Mouse (Mus musculus) lung, embryonic 14.5 days (tissue): ENCODE measurements around the gene Vwa3b. TPM values are rescaled to one million over a fixed set of nuclear protein-coding genes. Genes with fewer than 3 reads are reported as not detected.

Experiments used
- ATAC-seq: fragments of 200-750 bp; cut with Nextera tagmentation; 2 replicates; pipeline ENCODE4 v1.8.0; 2017; ENCODE audit warnings: mild to moderate bottlenecking, moderate TSS enrichment, moderate library complexity; ENCODE audit not compliant: insufficient read depth
- DNase-seq: peaks from one replicate; pipeline ENCODE4 v3.0.0-alpha.2; 2015
- H3K27ac ChIP-seq: fragments of 300-500 bp; sonication (generic); 2 replicates; pipeline ENCODE4 v1.5.1; 2014; ENCODE audit warnings: low read depth, mild to moderate bottlenecking, moderate library complexity
- H3K27me3 ChIP-seq: fragments of 300-500 bp; sonication (generic); 2 replicates; pipeline ENCODE4 v1.6.1; 2014; ENCODE audit warnings: low read length, control low read depth; ENCODE audit not compliant: insufficient read depth
- H3K36me3 ChIP-seq: fragments of 300-500 bp; sonication (generic); 2 replicates; pipeline ENCODE4 v1.6.1; 2014; ENCODE audit warnings: control low read depth; ENCODE audit not compliant: insufficient read depth
- H3K4me1 ChIP-seq: fragments of 300-500 bp; sonication (generic); 2 replicates; pipeline ENCODE4 v1.6.1; 2014; ENCODE audit warnings: antibody characterized with exemption, control low read depth; ENCODE audit not compliant: insufficient read depth
- H3K4me2 ChIP-seq: fragments of 300-500 bp; sonication (generic); 2 replicates; pipeline ENCODE4 v1.6.1; 2014; ENCODE audit warnings: mild to moderate bottlenecking
- H3K4me3 ChIP-seq: fragments of 300-500 bp; sonication (generic); 2 replicates; pipeline ENCODE4 v1.5.1; 2014; ENCODE audit warnings: low read depth, low read length
- H3K9ac ChIP-seq: fragments of 300-500 bp; sonication (generic); 2 replicates; pipeline ENCODE4 v1.6.1; 2014
- H3K9me3 ChIP-seq: fragments of 300-500 bp; sonication (generic); 2 replicates; pipeline ENCODE4 v1.6.1; 2016; ENCODE audit warnings: low read depth, low read length, control low read depth
- CTCF ChIP-seq: IDR thresholded peaks from 2 replicates; pipeline ENCODE4 v1.5.1; 2016; ENCODE audit warnings: antibody characterized with exemption, low read depth
- WGBS: fragments of 180-500 bp; shearing (Covaris S2); extraction: QIAGEN DNeasy Blood & Tissue Kit; methylation state at CpG from one replicate; pipeline ENCODE4 v1.1.7; 2014; 5-methylcytosine and 5-hydroxymethylcytosine counted together
- polyA plus RNA-seq: library from polyadenylated mRNA; unstranded; fragments of >200 nt; fragmentation: Nextera tagmentation; extraction: Ambion mirVana; gene quantifications from 2 replicates; pipeline ENCODE4 v1.2.1, GENCODE M21; 2014

Gene Vwa3b
- polyA plus RNA-seq, 1 experiment from 2014 or later, result not detected

DNA sequence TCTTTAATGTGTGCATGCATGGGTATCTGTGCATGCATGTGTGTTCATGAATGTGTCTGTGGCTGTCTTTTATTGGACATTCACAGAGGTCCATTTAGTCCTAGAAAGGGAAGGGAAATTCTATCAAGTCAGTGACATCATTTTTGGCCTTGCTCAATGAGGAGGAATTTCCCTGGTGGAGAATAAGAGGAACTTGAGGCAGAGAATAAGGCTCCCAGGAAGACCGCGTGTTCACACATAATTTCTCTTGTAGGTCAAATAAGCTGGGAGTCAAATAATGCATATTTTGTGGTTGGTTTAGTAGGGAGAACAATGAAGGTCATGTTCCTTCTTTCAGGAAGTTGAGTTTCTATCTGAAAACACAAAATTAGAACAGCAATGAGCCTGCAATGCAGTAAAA lies 13.4 kb upstream of the Vwa3b start:
- 78% methylated on average over 2 of the region's 2 CpGs for WGBS
- no peak for ATAC-seq
- no peak for DNase-seq
- peak; percentile 12; the same call in 1 of the 2 replicates for TF ChIP-seq CTCF
- Histone ChIP-seq H3K9ac (no peak overlapping the region), H3K27ac (no peak overlapping the region), H3K36me3 (no peaks in the 10 kb centered on the region), H3K27me3 (no peaks in the 10 kb centered on the region), H3K4me2 (no peak overlapping the region), H3K9me3 (no peaks in the 10 kb centered on the region), H3K4me3 (no peak overlapping the region), H3K4me1 (no peaks in the 10 kb centered on the region)

DNA sequence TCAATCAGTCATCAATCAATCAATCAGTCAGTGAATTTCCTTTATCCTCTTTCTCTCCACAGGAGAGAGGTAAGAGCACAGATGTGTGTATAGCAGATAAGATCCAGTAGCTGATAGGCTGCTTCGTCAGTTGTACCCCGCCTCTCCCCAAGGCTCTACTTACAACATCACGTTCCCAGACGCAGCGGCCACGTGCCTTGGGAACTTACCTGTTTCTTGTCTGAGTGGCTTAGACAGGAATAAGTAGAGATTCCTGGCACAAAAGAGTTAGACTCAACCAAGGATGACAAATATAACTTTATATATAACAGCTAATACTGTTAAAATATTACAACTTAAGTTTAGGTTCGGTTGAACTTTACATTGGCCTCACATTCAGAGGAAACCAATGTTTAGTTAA lies 12.7 kb upstream of the Vwa3b start:
- no peak for DNase-seq
- Histone ChIP-seq H3K27me3 (no peaks in the 10 kb centered on the region), H3K4me1 (no peaks in the 10 kb centered on the region), H3K27ac (no peak overlapping the region), H3K4me3 (no peak overlapping the region), H3K9me3 (no peaks in the 10 kb centered on the region), H3K9ac (no peak overlapping the region), H3K4me2 (no peak overlapping the region), H3K36me3 (no peaks in the 10 kb centered on the region)
- no peak for ATAC-seq
- TF ChIP-seq CTCF, result no peak
- WGBS, result 24% methylated on average over 7 of the region's 7 CpGs

DNA sequence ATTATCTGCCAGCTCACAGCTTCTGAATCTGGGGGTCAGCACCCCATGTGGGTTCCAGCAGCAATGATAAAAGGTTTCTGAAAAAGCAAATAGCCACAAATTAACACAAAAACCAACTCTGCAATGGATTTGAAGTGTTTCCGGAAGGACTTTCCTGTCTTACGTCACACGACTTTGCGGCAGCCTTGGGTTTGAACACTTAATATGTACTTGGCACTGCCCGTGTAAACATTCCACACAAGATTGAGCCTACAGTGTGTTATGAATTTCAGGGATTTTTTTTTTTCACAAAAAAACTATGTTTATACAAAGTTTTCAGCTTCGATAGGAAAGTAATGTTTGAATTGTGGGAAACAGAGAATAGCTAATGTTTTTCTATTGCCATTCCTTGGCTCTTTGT lies 7.4 kb upstream of the Vwa3b start:
- Histone ChIP-seq H3K4me1 (no peaks in the 10 kb centered on the region), H3K9me3 (no peaks in the 10 kb centered on the region), H3K27ac (no peak overlapping the region), H3K9ac (no peak overlapping the region), H3K4me2 (no peak overlapping the region), H3K27me3 (no peaks in the 10 kb centered on the region), H3K4me3 (no peak overlapping the region), H3K36me3 (no peaks in the 10 kb centered on the region)
- DNase-seq (peak; percentile 58), ATAC-seq (no peak)
- TF ChIP-seq CTCF, result no peak
- WGBS, result 54% methylated on average over 6 of the region's 6 CpGs

DNA sequence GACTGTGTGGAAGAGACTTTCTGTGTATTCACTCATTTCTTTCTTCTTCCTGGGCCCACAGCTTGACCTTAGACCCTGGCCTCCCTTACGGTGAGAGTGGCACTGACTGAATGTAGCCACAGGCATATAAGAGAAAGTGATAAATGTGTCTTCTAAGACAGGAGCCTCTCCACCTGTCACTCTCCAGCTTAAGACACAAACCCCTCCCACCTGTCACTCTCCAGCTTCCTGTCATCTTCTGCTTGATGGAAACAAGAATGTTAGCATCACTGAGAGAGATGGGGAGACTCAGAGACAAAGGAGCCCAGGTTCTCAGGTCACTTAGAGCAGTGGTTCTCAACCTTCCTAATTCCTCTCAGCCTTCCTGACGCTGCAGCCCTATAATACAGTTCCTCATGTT lies 3.7 kb upstream of the Vwa3b start:
- 66% methylated on average over 2 of the region's 2 CpGs for WGBS
- Histone ChIP-seq H3K9ac (no peak overlapping the region), H3K27me3 (no peaks in the 10 kb centered on the region), H3K9me3 (no peaks in the 10 kb centered on the region), H3K36me3 (no peaks in the 10 kb centered on the region), H3K4me1 (no peaks in the 10 kb centered on the region), H3K27ac (no peak overlapping the region), H3K4me3 (no peak overlapping the region), H3K4me2 (no peak overlapping the region)
- ATAC-seq, result no peak
- no peak for DNase-seq
- no peak for TF ChIP-seq CTCF

DNA sequence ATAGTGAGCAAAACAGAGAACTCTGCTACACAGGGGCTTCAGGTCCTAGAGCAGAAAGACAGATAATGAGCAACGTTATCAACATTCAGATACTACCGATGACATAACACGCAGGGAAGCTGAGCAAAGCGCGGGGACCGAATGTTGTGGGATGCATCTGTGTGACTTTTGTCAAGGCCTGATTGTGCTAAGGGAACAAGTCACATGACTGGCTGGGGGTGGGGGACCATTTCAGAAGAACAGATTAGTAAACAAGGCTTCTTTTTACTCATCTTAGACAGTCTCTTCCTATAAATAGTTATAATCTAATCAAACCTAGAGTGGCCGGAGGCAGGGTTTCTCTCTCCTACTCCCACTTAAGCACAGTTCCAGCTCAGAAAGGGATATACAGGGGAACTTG lies 1.7 kb upstream of the Vwa3b start:
- H3K27ac ChIP-seq, result no peak overlapping the region
- no peak overlapping the region for H3K9ac ChIP-seq
- H3K4me1 ChIP-seq, result no peaks in the 10 kb centered on the region
- H3K9me3 ChIP-seq, result no peaks in the 10 kb centered on the region
- no peaks in the 10 kb centered on the region for H3K27me3 ChIP-seq
- H3K4me3 ChIP-seq, result no peak overlapping the region
- WGBS, result 78% methylated on average over 7 of the region's 7 CpGs
- no peak for TF ChIP-seq CTCF
- ATAC-seq (no peak), DNase-seq (no peak)
- H3K4me2 ChIP-seq, result no peak overlapping the region
- no peaks in the 10 kb centered on the region for H3K36me3 ChIP-seq

DNA sequence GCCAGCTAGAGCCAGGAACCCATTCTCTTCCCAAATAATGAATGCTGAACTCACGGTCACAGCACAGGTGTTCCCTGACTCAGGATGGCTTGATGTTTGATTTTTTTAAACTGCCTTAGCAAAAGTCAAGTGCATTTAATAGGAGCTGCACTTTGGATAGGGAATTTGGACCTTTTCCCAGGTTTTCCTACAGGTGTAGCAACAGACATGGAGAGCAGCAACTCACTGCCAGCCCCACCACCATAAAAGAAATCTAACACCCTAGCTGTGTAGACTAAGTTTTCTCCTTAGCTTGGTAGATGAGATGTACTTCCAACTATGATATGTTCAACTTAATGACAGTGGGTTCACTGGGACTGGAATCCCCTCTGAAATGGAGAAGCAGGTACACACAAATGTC lies 1.0 kb upstream of the Vwa3b start:
- no peak overlapping the region for H3K4me2 ChIP-seq
- TF ChIP-seq CTCF, result no peak
- no peaks in the 10 kb centered on the region for H3K36me3 ChIP-seq
- H3K27ac ChIP-seq, result no peak overlapping the region
- ATAC-seq, result no peak
- no peaks in the 10 kb centered on the region for H3K4me1 ChIP-seq
- 74% methylated on average over 1 of the region's 1 CpGs for WGBS
- no peak overlapping the region for H3K4me3 ChIP-seq
- no peak overlapping the region for H3K9ac ChIP-seq
- H3K9me3 ChIP-seq, result no peaks in the 10 kb centered on the region
- no peak for DNase-seq
- no peaks in the 10 kb centered on the region for H3K27me3 ChIP-seq

DNA sequence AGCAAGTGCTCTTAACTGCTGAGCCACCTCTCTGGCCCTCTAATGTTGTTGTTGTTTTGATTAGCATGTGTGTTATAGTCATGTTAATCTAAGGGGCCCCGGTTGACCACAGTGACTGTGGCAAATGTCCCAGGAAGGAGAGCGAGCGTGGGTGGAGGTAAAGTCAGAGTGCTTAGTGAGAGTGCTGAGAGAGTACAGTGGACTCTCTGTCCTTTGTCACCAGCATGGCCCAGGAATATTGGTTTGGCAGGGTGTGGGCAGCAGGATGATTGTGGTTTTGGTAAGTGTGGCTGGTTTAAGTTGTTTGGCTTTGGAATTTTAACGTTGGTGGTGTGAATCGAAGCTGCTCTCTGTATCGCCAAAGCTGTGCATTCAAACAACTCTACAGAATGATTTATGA lies 470 bp downstream of the Vwa3b start:
- DNase-seq (no peak), ATAC-seq (no peak)
- 59% methylated on average over 6 of the region's 6 CpGs for WGBS
- H3K9ac ChIP-seq, result no peak overlapping the region
- H3K4me2 ChIP-seq, result no peak overlapping the region
- H3K4me3 ChIP-seq, result no peak overlapping the region
- H3K27me3 ChIP-seq, result no peaks in the 10 kb centered on the region
- H3K27ac ChIP-seq, result no peak overlapping the region
- no peaks in the 10 kb centered on the region for H3K4me1 ChIP-seq
- H3K36me3 ChIP-seq, result no peaks in the 10 kb centered on the region
- no peak for TF ChIP-seq CTCF
- H3K9me3 ChIP-seq, result no peaks in the 10 kb centered on the region
